Mouse (Mus musculus): ENCODE data around the gene Lrrc73.

The Lrrc73 gene

DNA sequence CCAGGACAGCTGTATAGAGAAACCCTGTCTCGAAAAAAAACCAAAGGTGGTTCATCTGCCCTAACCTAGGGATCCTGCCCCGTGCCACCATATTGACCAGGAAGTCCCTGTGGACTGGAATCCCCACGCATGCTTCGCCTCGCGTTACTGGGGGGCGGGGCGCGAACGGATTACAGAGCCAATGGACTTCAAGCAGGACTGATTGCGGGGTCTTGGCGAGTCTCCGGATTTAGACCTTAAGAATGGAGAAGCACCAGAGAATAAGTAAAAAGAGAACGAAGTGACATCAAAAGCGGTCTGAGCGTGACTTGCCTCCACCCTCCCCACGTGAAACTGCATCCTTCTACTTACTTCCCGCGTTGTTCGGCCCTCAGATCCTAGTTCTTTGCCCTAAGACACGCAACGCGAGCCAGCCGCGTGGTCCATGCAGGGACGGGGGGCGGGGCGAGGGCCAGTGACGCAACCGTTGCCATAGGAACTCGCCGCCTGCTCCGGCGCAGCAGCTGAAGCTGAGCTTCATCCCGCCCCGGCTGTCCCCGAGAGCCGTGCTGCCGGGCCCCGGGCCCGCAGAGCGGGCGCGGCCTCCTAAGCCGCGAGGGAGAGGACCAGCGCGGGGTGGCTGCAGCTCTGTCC, at the start of gene Lrrc73:
Gene Lrrc73, plus strand, starts transcription at position 80 of the 633 bp plus-strand sequence.
- DNase-seq, result peak; percentile 95

GRCm38 (mm10) chr17:46206676-46207075, 46.7 kb upstream of the Lrrc73 start:
- DNase-seq, result no peak

- no peak for DNase-seq
Observed at GRCm38 (mm10) chr17:46210550-46210949, 42.8 kb upstream of the Lrrc73 start.

DNA sequence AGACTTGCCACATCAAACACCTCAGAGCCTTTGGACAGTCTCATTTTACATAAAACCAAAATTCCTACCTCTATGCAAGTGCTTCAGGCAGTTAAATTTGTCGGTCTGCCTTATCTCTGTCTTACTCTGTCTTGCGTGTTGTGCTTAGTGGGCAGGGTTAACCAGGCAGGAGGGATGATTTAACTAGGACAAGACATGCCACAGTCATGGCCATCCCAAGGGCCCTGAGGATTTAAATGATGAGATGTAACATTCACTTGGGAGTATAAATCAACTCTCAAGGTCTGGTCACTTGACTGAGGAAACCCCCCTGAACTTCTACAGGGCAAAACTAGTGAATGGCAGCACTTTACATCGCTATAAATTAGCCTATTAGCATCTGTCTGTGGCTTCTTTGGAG, 31.7 kb upstream of the Lrrc73 start:
- no peak for DNase-seq

- DNase-seq, result no peak
Observed at GRCm38 (mm10) chr17:46227576-46227975, 25.8 kb upstream of the Lrrc73 start.

DNA sequence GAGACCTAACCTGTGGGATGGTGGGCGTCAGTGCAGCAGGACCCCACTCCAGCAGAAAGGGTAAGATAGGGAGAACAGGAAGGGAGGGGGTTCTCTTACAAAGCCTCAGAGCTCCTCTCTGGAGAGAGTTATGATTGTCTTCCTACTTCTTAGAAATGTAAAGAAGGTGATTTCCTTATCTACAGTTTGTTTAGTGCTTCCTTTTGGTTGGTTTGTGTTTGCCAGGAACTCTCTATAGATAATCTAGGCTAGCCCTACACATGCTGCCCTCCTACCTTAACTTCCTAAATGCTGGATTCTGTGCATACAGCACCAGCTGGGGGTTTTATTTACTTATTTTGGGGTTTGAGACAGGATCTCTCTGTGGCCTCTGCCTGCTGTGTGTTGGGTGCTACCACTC, 17.3 kb upstream of the Lrrc73 start:
- no peak for DNase-seq

GRCm38 (mm10) chr17:46237079-46237478, 16.3 kb upstream of the Lrrc73 start:
- DNase-seq, result no peak

GRCm38 (mm10) chr17:46237480-46237879, 15.9 kb upstream of the Lrrc73 start:
- DNase-seq, result no peak

DNA sequence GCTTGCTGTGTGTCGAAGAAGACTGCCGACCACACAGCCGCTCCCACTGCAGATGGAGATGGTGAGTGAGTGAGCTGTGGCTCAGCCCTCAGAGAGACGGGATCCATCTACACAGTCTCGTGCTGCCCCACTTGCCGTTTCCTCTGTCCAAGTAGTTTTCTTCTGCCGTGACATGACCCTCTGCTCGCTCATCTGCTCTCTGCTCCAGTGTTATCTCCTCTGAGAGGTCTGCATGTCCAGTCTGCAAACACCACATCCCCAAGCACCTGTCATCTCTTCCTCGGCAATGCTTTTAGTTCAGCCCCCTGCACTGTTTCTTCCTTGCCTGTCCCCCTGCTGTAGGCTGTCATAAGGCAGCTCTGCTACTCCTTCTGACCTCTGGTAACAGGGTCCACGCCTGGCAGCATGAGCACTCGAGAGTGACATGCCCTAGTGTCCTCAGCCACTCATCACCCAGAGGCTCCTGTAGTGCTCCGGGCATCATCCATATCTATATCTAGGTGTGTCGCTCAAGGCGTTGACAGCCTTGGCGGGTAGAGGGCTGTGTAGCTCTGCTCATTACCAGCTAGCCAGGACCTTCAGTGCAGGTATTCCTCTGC, 13.7 kb upstream of the Lrrc73 start:
- DNase-seq, result no peak

GRCm38 (mm10) chr17:46241471-46241870, 11.9 kb upstream of the Lrrc73 start:
- no peak for DNase-seq

GRCm38 (mm10) chr17:46242274-46242673, 11.1 kb upstream of the Lrrc73 start:
- no peak for DNase-seq

DNA sequence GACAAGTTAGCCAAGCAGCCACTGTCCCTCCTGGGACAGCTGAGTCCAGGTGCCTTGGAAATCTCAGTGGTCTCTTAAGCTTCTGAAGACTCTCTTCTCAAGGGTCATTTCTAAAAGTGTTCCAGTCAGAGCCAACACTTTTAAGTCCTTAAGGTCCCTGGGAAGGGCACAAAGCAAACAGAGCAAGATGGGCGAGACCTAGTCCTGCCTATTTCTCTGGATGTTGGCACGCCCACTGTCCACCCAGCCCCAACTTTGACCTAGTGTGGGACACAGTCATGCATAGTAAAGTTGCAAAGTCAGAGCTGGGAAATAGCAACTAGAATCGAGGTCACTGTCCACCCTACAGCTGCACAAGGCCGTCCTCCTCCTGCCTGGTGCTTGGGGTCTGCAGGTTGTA, 10.3 kb upstream of the Lrrc73 start:
- no peak for DNase-seq

- DNase-seq, result no peak
Observed at GRCm38 (mm10) chr17:46243624-46244023, 9.7 kb upstream of the Lrrc73 start.

DNA sequence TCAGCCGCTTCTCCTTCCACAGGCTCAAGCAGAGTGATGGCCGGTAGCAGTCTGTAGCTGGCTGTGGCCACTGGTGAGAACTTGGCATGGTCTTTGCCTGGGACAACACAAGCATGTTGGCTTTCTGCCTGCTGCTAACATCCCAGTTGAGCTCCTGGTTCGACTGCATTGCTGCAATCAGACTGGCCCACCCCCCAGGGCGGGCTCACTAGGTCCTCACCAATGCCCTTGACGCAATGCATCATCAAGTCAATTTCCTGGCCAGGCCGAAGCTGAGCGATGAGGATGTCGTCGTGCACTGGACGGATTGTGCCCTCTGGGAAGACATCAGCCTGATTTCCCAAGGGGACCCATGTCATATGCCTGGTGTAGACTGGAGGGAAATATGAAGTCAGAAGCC, 8.8 kb upstream of the Lrrc73 start:
- DNase-seq, result no peak

- peak; percentile 94 for DNase-seq
Observed at GRCm38 (mm10) chr17:46247512-46248188, 5.7 kb upstream of the Lrrc73 start, which contains the start of the genes Polr1c and Yipf3. Gene Polr1c, minus strand, starts transcription at chr17:46248054. Gene Yipf3, plus strand, starts transcription at chr17:46248080.

DNA sequence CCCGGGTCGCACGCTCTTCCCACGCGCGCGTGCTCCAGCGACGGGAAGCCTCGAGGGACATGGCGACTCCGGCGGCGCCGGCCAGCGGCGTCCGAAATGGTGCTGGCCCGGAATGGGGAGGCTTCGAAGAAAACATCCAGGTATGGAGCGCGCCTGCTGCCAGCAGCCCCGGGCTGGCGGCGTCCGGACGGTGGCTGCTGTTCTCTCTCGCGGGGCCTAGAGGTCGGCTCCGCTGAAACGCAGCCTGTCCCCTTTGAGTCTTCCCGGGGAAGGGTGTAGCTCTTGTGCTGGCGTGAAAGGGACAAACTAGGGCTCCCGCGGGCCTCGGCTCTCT, 5.2 kb upstream of the Lrrc73 start:
- DNase-seq, result no peak

- no peak for DNase-seq
Observed at GRCm38 (mm10) chr17:46251174-46251573, 2.2 kb upstream of the Lrrc73 start.

GRCm38 (mm10) chr17:46252571-46253451, 520 bp upstream of the Lrrc73 start:
- no peak for DNase-seq

- DNase-seq, result no peak
Observed at GRCm38 (mm10) chr17:46254106-46254505, 775 bp downstream of the Lrrc73 start.

GRCm38 (mm10) chr17:46255147-46255546, 1.8 kb downstream of the Lrrc73 start:
- DNase-seq, result no peak

- DNase-seq, result no peak
Observed at GRCm38 (mm10) chr17:46258279-46259053, 5.1 kb downstream of the Lrrc73 start.

DNA sequence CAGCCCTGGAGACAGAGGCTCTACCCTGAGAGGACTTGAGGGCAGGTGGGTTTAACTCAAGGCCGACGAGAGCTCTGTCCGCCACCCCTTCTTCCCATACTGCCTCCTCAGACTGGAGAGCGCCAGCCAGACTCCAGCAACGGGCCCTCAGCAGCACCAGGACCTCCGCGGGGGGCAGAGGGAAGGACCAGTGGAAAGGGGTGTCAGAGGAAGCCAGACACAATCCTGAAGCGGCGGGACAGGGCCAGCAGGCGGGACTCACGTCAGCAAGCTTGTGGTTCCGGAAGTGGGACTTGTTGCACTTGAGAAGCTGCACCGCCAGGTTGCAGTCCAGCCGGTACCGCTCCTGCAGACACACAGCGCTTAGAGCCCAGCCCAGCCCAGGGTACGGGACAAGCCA, 6.3 kb downstream of the Lrrc73 start:
- DNase-seq, result no peak

All from right cerebral cortex, postnatal 25 days (tissue).